Mouse (Mus musculus) hindbrain, postnatal 0 days (tissue): ENCODE results near the gene Commd7. TPM values are rescaled to one million over a fixed set of nuclear protein-coding genes. Genes with fewer than 3 reads are reported as not detected.

Experiments
- ATAC-seq: fragments of 200-750 bp; cut with Nextera tagmentation; 2 replicates; pipeline ENCODE4 v1.8.0; 2017; ENCODE audit warnings: mild to moderate bottlenecking, moderate TSS enrichment, moderate library complexity
- DNase-seq: peaks from one replicate; pipeline ENCODE4 v3.0.0-alpha.2; 2015; ENCODE audit warnings: low spot score
- H3K27ac ChIP-seq: fragments of 300-500 bp; sonication (generic); 2 replicates; pipeline ENCODE4 v1.5.1; 2014; ENCODE audit warnings: mild to moderate bottlenecking
- H3K27me3 ChIP-seq: fragments of 300-500 bp; sonication (generic); 2 replicates; pipeline ENCODE4 v1.6.1; 2014; ENCODE audit warnings: low read length, mixed read lengths; ENCODE audit not compliant: insufficient read depth
- H3K36me3 ChIP-seq: fragments of 300-500 bp; sonication (generic); 2 replicates; pipeline ENCODE4 v1.6.1; 2014; ENCODE audit warnings: low read length, mixed read lengths; ENCODE audit not compliant: insufficient read depth
- H3K4me1 ChIP-seq: fragments of 300-500 bp; sonication (generic); 2 replicates; pipeline ENCODE4 v1.6.1; 2014; ENCODE audit warnings: antibody characterized with exemption, low read length, mixed read lengths; ENCODE audit not compliant: insufficient read depth
- H3K4me2 ChIP-seq: fragments of 300-500 bp; sonication (generic); 2 replicates; pipeline ENCODE4 v1.6.1; 2014; ENCODE audit warnings: low read depth, mild to moderate bottlenecking, low read length, moderate library complexity, mixed read lengths
- H3K4me3 ChIP-seq: fragments of 300-500 bp; sonication (generic); 2 replicates; pipeline ENCODE4 v1.5.1; 2014; ENCODE audit warnings: low read length
- H3K9ac ChIP-seq: fragments of 300-500 bp; sonication (generic); replicated peaks from 2 replicates; pipeline ENCODE4 v1.6.1; 2014; ENCODE audit warnings: mild to moderate bottlenecking, low read length, moderate library complexity, mixed read lengths
- H3K9me3 ChIP-seq: fragments of 300-500 bp; sonication (generic); 2 replicates; pipeline ENCODE4 v1.6.1; 2016; ENCODE audit warnings: low read length, mixed read lengths
- CTCF ChIP-seq: IDR thresholded peaks from 2 replicates; pipeline ENCODE4 v1.5.1; 2016; ENCODE audit warnings: antibody characterized with exemption, control low read depth, low read depth
- WGBS: fragments of 180-500 bp; shearing (Covaris S2); extraction: QIAGEN DNeasy Blood & Tissue Kit; methylation state at CpG from one replicate; pipeline ENCODE4 v1.1.7; 2014; 5-methylcytosine and 5-hydroxymethylcytosine counted together
- polyA plus RNA-seq: library from polyadenylated mRNA; unstranded; fragments of >200 nt; fragmentation: Nextera tagmentation; extraction: Ambion mirVana; gene quantifications from 2 replicates; pipeline ENCODE4 v1.2.1, GENCODE M21; 2015
- total RNA-seq: library from RNA; depleted of rRNA; stranded (reverse); fragments of >200 nt; gene quantifications from 2 replicates; pipeline ENCODE4 v1.2.3, GENCODE M21; 2014

Commd7 gene
- total and polyA plus RNA-seq, 2 experiments from 2014 or later: 21.2 to 93.4 TPM

GRCm38 (mm10) chr2:153582876-153583585 is 49.5 kb downstream of the Commd7 start:
- no peak for TF ChIP-seq CTCF
- H3K36me3 ChIP-seq: no peaks in the 10 kb centered on the region
- H3K27ac ChIP-seq: no peak overlapping the region
- 67% methylated on average over 15 of the region's 15 CpGs for WGBS
- DNase-seq (no peak), ATAC-seq (no peak)
- H3K4me3 ChIP-seq: no peak overlapping the region
- no peaks in the 10 kb centered on the region for H3K9me3 ChIP-seq
- H3K4me2 ChIP-seq: no peak overlapping the region
- no peaks in the 10 kb centered on the region for H3K27me3 ChIP-seq
- no peaks in the 10 kb centered on the region for H3K4me1 ChIP-seq
- H3K9ac ChIP-seq: no peak overlapping the region

DNA sequence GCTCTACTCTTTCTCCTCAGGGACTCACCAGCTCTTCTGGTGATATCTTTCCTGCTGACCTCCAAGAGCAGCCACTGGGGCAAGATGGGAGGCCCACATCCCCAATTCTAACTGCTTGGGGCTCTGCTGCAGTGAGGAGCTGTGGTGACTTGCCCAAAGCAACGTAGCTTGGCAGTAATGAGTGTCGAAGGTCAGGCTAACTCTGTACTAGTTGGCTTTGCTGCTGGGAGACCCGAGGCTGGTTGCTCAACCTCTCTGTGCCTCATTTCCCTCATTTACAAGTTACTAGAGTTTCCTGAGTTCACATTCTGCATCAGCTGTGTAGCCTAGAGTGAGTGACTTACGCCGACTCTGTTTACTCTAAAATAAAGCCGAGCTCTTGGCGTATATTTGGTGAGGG is 51.2 kb downstream of the Commd7 start:
- H3K36me3 ChIP-seq: no peaks in the 10 kb centered on the region
- WGBS: 92% methylated on average over 7 of the region's 7 CpGs
- no peaks in the 10 kb centered on the region for H3K9me3 ChIP-seq
- H3K27me3 ChIP-seq: no peaks in the 10 kb centered on the region
- no peak for DNase-seq
- H3K27ac ChIP-seq: no peak overlapping the region
- no peak overlapping the region for H3K4me2 ChIP-seq
- no peak overlapping the region for H3K9ac ChIP-seq
- no peak for ATAC-seq
- H3K4me3 ChIP-seq: no peak overlapping the region
- no peak for TF ChIP-seq CTCF
- H3K4me1 ChIP-seq: no peaks in the 10 kb centered on the region

GRCm38 (mm10) chr2:153580458-153580985 is 52.1 kb downstream of the Commd7 start:
- Histone ChIP-seq H3K27ac (no peak overlapping the region), H3K27me3 (no peaks in the 10 kb centered on the region), H3K36me3 (no peaks in the 10 kb centered on the region), H3K9me3 (no peaks in the 10 kb centered on the region), H3K4me3 (no peak overlapping the region), H3K9ac (no peak overlapping the region), H3K4me2 (no peak overlapping the region), H3K4me1 (no peaks in the 10 kb centered on the region)
- no peak for TF ChIP-seq CTCF
- DNase-seq (no peak), ATAC-seq (no peak)
- WGBS: 67% methylated on average over 4 of the region's 4 CpGs

DNA sequence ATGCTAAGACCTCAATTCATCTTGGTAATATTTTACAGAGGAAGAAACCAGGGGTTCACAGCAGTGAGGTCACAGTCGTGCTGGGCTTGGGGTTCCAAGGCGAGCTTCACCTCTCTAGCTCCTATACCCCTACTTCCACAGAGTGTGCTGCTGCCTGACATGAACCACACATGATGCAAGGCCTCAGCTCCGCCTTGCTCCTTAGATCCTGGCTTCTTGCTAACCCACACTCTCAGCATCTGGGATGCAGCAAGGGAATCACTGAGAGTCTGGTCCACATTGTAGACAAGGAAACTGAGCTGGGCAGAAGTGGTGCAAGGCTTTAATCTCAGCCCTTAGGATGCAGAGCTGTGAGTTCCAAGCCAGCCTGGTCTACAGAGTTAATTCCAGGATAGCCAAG is 52.5 kb downstream of the Commd7 start:
- Histone ChIP-seq H3K4me3 (no peak overlapping the region), H3K4me1 (no peaks in the 10 kb centered on the region), H3K36me3 (no peaks in the 10 kb centered on the region), H3K9me3 (no peaks in the 10 kb centered on the region), H3K4me2 (no peak overlapping the region), H3K9ac (no peak overlapping the region), H3K27ac (no peak overlapping the region), H3K27me3 (no peaks in the 10 kb centered on the region)
- ATAC-seq (no peak), DNase-seq (no peak)
- WGBS: 97% methylated on average over 3 of the region's 3 CpGs
- no peak for TF ChIP-seq CTCF

- Histone ChIP-seq H3K9ac (no peak overlapping the region), H3K4me2 (no peak overlapping the region), H3K36me3 (no peaks in the 10 kb centered on the region), H3K4me1 (no peaks in the 10 kb centered on the region), H3K4me3 (no peak overlapping the region), H3K27ac (no peak overlapping the region), H3K27me3 (no peaks in the 10 kb centered on the region), H3K9me3 (no peaks in the 10 kb centered on the region)
- 35% methylated on average over 4 of the region's 4 CpGs for WGBS
- DNase-seq (no peak), ATAC-seq (no peak)
- no peak for TF ChIP-seq CTCF
These were observed 55.5 kb downstream of the Commd7 start for GRCm38 (mm10) chr2:153577122-153577521.

DNA sequence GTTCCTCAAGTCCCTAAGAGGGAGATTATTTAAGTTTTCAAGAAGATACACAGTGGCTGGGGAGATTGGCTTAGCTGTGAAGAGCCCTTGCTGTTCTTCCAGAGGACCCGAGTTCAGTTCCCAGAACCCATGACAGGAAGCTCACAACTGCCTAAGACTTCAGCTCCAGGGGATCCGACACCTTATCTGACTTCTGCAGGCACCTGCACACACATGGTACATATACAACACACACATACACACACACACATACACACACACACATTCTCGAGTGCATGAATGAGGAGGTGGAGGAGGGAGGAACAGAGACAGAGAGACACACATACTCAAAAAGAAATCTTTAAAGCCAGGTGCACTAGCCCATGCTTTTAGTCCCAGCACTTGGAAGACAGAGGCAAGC is 56.4 kb downstream of the Commd7 start:
- Histone ChIP-seq H3K27ac (no peak overlapping the region), H3K9ac (no peak overlapping the region), H3K4me3 (no peak overlapping the region), H3K9me3 (no peaks in the 10 kb centered on the region), H3K27me3 (no peaks in the 10 kb centered on the region), H3K4me1 (no peaks in the 10 kb centered on the region), H3K36me3 (no peaks in the 10 kb centered on the region), H3K4me2 (no peak overlapping the region)
- TF ChIP-seq CTCF: no peak
- no peak for ATAC-seq
- DNase-seq: no peak
- WGBS: 78% methylated on average over 3 of the region's 3 CpGs

DNA sequence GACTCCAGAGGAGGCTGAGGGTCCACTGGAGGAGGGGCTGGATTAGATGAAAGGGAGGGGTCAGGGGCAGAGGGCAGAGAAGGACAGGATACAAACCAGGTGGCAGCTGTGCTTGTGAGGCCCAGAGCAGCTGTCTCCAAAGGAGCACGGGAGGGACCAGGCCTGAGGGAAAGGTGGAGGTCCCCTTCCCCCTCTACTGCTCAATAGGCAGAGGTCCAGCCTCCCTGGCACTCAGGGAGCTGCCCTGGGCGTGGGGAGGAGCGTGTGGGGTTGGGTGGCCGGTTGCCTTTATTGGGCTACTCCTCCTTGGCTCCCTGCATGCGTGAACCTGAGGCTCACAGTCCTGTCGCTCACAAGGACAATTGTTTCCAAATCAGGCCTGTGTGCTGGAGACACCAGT is 57.0 kb downstream of the Commd7 start:
- no peaks in the 10 kb centered on the region for H3K9me3 ChIP-seq
- DNase-seq (no peak), ATAC-seq (no peak)
- H3K4me1 ChIP-seq: no peaks in the 10 kb centered on the region
- no peaks in the 10 kb centered on the region for H3K36me3 ChIP-seq
- WGBS: 44% methylated on average over 6 of the region's 6 CpGs
- no peaks in the 10 kb centered on the region for H3K27me3 ChIP-seq
- no peak overlapping the region for H3K9ac ChIP-seq
- no peak overlapping the region for H3K4me2 ChIP-seq
- H3K27ac ChIP-seq: no peak overlapping the region
- H3K4me3 ChIP-seq: no peak overlapping the region
- TF ChIP-seq CTCF: no peak
